Mouse (Mus musculus): ENCODE measurements at regions not wholly inside any gene's neighbourhood (a gene's known extent, or its start where the extent isn't known, plus 50 kb on each side); places are given as distances from the start of the nearest gene placed in this dataset.

- TF ChIP-seq CTCF (IDR thresholded peaks at IDR 0.05; ENCODE audit: low read depth, low read length) (no peak), POLR2A (IDR thresholded peaks at IDR 0.05; ENCODE audit: borderline replicate concordance, low read depth, low read length) (no peak)
Measured at GRCm38 (mm10) chrX:142537259-142537963, 143.8 kb upstream of the Tmem164 start.
